Mouse (Mus musculus) 416B (cell line): ENCODE data around the gene Kcnq1.

Experiments
- DNase-seq: peaks from one replicate; pipeline ENCODE4 v3.0.0; 2011; ENCODE audit warnings: low read depth

Gene Kcnq1

DNA sequence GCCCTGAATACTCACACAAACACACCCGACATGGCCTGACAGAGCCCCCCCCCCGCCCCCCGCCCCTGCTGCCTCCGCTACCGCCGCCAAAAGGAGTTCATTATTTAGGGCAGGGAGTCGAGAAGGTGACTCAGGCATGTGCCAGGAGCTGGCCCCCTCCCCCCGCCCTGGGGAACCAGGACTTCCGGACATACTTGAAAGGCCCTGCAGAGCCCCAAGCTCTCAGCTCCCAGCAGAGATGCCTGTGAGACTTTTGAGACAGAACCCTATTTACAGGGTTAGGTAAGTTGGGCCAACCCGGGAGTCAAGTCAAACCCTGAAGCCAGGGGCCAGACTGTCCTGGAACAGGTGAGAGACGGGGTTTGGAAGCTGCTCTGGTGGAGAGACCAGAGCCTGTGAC, 355.8 kb downstream of the Kcnq1 start:
- DNase-seq = no peak

DNA sequence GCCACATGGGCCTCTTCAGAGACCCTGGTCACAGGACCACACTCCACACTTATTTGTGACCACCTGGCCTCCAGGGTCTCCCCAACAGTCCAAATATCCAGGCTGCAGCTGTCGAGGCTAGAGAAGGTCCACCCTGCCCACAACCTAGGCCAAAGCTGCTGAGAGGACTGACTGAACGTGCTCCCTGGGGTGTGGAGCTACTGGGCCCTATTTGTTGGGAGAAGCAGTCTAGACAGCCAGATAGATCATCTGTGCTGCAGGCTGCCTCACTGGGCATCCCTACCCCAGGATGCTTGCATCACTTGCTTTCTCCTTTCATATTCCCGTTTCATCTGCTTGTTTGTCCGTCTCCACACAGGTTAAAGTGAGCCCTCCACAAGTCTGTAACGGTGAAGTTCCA, 356.4 kb downstream of the Kcnq1 start:
- no peak for DNase-seq

DNA sequence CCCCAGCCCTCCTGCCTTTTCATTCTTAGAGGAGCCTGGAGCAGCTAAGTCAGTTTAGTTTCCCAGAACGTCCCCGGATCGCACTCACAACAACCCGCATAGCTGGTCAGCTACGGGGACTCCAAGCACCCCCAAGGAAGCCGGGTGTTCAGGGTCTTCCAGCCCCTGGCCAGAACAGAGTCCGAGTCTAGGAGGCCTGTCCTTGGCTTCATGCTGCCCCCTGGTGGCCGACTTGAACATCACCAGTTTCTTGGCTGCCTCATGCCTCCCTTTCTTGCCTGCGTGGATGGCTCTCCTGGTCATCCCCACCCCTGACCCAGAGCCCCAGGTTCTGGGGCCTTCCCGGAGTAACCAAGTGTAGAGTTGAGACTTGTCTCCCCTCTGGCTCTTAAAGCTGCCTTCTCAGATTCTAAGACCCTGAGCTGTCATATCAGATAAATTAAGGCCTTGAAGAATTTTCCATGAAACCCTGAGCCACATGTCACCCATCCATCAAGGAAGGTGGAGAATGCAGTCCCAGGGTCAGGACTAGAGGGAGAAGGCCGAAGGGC, 357.8 kb downstream of the Kcnq1 start:
- peak; percentile 58 for DNase-seq

DNA sequence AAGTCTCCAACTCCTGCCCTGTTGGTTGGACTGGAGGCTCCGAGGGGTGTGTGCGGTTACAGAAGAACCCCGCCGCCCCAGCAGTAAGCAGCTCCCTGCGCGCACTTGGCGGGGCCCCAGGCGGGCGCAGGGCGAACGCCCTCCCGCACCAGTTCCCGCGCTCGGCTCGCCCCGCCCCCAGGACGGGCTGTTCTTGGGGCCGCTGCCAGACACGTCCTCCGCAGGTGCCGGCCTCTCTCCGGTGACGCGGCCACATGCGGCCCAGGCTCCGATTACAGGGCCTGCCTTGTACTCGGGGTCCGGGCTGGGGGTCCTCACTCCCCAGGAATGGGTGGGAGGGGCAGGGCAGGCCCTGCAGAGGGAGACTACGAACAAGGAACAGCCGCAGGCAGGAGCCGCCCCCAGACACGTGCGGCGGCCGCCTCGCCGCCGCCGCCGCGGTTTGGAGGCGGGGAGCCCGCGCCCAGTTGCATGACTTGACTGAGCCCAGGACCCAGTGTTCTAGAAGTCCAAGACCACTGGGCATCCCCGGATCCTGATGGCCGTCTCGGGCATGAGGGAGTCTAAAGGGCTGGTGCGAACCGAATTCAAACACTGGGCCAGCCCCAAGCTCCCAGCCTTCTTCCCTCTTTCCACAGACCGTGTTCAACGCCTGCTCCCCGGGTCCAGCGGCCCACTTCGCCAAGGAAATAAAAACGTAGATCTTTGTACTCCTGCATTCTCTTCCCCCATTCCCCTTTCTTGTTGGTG, 358.8 kb downstream of the Kcnq1 start:
- DNase-seq = no peak

DNA sequence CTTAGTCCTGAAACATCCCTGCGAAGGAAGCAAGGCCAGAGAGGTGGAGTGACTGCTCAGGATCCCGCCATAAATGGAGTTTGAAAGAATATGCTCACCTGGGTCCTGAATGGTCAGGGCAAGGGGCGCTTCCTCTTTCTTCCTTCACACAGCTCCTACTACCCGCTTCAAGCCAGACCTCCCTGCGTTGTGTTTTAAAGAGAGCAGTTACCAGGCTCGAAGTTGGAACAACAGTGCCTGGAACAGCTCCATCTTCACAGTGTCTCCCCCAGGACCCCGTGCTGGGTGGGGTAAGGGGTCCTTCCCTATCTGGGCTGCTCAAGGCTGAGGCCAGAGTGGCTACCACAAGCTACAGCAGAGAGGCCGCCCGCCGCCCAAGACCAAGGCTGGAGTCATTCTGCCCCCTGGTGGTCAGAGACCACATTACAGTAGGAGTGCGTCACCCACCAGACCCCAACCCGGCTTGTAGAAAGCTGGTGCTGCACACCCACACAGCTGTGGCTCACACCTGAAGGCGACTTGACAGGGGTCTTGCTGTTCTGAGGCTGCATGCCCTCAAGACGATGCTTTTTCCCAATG, 360.0 kb downstream of the Kcnq1 start:
- DNase-seq = peak; percentile 59

DNA sequence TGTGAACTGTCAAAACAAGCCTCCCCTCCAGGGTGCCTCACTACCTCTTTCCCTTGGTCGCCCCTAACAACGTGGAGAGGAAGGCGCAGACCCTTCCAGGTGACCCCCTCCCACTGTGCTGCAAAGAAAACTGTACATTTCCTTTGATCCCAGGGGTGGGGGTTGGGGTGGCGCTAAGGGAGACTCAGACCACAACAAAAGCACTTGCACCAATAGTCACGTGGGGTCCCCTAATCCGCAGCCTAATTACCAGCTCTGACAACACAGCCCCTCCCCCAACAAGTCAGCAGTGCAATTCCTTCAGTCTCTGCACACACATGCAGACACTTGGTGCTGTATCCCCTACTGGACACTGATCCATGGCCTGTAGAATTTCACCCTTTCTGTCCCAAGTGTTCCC, 361.6 kb downstream of the Kcnq1 start:
- no peak for DNase-seq

DNA sequence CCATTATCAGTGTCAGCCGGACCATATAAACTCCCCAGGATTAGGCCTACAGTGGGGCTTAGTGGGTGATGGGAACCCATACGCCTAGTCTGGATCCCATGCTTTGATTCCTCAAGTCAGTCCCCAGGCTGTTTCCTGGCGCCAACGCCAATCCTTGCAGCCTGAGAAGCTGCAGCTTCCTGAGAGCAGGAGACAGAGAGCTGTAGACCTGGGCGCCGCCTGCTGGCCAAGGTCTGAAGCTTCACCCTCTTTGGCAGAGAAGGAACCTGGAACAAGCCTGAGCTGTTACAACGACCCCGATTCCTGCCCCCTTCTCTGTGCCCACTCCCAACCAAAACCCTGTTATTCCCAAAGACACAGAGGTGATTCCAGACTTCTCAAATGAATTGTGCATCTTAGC, 363.8 kb downstream of the Kcnq1 start:
- DNase-seq = peak; percentile 57

DNA sequence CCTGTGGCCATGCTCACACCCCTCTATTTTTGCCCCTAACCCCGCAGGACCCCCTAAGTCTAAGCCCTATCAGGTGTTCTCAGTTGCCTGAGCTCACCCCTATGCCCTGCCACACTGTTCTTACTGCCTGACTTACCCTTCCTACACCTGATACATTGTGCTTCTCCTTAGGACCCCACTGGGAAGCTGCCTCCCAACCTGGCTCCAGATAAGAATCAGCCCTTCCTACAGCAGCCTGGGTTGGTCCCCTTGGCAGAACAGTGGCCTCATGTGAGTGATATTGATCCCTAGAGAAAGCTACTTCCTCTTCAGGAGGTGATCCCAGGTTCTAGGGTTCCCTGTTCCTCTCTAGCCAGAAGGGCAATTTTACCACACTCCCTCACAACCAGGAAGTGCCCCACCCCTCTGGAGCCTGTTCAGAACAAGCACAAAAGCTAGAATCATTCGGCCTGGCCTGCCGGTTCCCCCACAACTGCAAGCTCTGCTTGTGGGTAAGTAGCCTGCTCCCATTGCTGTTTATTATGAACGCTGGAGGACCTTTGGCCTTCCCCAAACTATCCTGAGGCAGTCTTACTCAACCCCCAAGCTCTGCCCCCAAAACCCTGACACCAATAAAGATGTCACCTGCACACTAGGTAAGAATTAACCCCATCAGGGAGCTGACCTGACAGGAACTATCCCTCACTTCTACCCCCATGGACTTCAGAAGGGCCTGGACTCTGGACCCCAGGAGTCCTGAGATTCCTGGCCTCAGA, 367.4 kb downstream of the Kcnq1 start, which contains the start of gene Slc22a18:
TSS of gene Slc22a18 (plus strand) at position 390 of the 755 bp plus-strand sequence.
- DNase-seq = peak; percentile 64

DNA sequence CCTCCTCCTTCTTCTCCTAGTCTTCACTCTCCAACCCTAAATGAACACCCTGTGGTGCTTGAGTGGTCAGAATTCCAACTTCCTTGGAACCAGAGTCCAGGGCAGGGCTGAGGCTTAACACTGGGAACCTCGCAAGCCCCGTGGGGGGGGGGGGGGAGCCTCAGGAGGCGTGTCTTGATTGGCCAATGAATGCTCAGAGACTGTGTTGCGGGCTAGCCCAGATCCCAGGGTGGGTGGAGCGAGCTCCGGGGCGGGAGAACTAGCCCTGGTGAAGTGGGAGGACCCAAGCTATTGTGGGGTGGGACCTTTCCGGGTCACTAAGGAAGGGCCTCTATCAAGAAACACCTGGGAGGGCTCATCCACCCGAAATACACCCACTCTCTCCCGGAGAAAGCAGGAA, 368.6 kb downstream of the Kcnq1 start:
- DNase-seq = no peak

DNA sequence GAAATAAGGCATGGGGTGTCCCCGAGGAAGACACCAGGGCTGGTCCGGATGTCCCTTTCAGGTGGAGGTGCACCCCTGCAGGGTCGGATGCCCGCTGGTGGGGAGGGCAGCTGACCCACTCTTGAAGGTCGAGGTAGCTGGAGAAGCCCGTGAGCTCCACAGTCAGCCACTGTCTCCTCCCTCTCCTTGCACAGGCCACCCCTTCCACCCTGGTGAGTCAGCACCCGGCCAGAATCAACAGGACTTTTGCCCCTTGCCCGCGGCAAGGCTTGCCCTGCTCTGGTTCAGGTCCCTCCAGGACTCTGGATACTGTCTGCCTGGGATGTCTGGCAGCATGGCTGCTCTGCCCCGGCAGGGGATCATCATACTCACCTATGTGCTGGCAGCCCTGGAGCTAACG, 369.7 kb downstream of the Kcnq1 start:
- peak; percentile 29 for DNase-seq
